Mouse (Mus musculus): ENCODE results near the gene Sbds. TPM values are rescaled to one million over a fixed set of nuclear protein-coding genes. Genes with fewer than 3 reads are reported as not detected.

Gene Sbds
- polyA plus RNA-seq, 1 experiment from 2014 or later: 76.8 TPM

DNA sequence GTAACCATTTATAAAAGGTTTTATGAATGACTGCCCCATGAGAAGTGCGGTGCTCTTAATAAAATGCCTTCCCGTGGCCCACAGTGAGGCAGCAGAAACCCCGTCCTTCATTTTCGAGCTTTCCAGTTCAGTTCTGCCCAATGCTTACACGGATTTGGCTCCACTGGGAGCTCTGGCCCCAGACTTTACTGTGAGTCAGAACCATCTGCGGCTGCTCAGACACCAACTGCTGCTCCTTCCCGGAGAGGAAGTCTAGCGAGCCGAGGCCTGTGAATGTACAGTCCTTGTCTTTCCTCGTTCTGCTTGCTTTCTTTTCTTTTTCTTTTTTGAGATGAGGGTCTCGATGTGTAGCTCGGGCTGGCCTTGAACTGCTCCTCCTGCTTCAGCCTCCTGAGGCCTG lies 35.4 kb upstream of the Sbds start:
- Histone ChIP-seq H3K4me2 (ENCODE audit: low read depth, low read length, severe bottlenecking) (no peak overlapping the region), H3K4me3 (ENCODE audit: low read depth, low read length) (no peak overlapping the region), H3K27me3 (ENCODE audit: control insufficient read depth, insufficient read depth, low read length) (no peaks in the 10 kb centered on the region), H3K9ac (ENCODE audit: low read length) (no peak overlapping the region), H3K27ac (ENCODE audit: low read depth, low read length) (no peak overlapping the region), H3K9me3 (ENCODE audit: control insufficient read depth, low read length) (no peaks in the 10 kb centered on the region), H3K36me3 (ENCODE audit: control insufficient read depth, insufficient read depth, low read length) (peaks cover 5% of the 10 kb centered on the region), H3K4me1 (replicated peaks; ENCODE audit: control insufficient read depth, insufficient read depth, low read length) (no peaks in the 10 kb centered on the region)
- WGBS: 95% methylated on average over 12 of the region's 12 CpGs
- no peak for ATAC-seq (replicated peaks; ENCODE audit: low FRiP score)
- no peak for DNase-seq (ENCODE audit: low spot score)

- H3K27me3 ChIP-seq (ENCODE audit: control insufficient read depth, insufficient read depth, low read length): no peaks in the 10 kb centered on the region
- no peaks in the 10 kb centered on the region for H3K9me3 ChIP-seq (ENCODE audit: control insufficient read depth, low read length)
- DNase-seq (ENCODE audit: low spot score): no peak
- 97% methylated on average over 6 of the region's 6 CpGs for WGBS
- no peak overlapping the region for H3K4me3 ChIP-seq (ENCODE audit: low read depth, low read length)
- H3K4me2 ChIP-seq (ENCODE audit: low read depth, low read length, severe bottlenecking): no peak overlapping the region
- ATAC-seq (replicated peaks; ENCODE audit: low FRiP score): no peak
- H3K9ac ChIP-seq (ENCODE audit: low read length): no peak overlapping the region
- no peak overlapping the region for H3K27ac ChIP-seq (ENCODE audit: low read depth, low read length)
- no peaks in the 10 kb centered on the region for H3K4me1 ChIP-seq (replicated peaks; ENCODE audit: control insufficient read depth, insufficient read depth, low read length)
- H3K36me3 ChIP-seq (ENCODE audit: control insufficient read depth, insufficient read depth, low read length): peaks cover 5% of the 10 kb centered on the region
Observed at GRCm38 (mm10) chr5:130290242-130290641, 34.9 kb upstream of the Sbds start.

GRCm38 (mm10) chr5:130288106-130288505 lies 32.8 kb upstream of the Sbds start:
- no peak for ATAC-seq (replicated peaks; ENCODE audit: low FRiP score)

GRCm38 (mm10) chr5:130283079-130283732 lies 27.9 kb upstream of the Sbds start:
- no peaks in the 10 kb centered on the region for H3K4me1 ChIP-seq (replicated peaks; ENCODE audit: control insufficient read depth, insufficient read depth, low read length)
- no peak overlapping the region for H3K9ac ChIP-seq (ENCODE audit: low read length)
- peaks cover 3% of the 10 kb centered on the region for H3K9me3 ChIP-seq (ENCODE audit: control insufficient read depth, low read length)
- DNase-seq (ENCODE audit: low spot score): no peak
- no peak overlapping the region for H3K27ac ChIP-seq (ENCODE audit: low read depth, low read length)
- peaks cover 6% of the 10 kb centered on the region; the same call in 1 of the 2 replicates for H3K36me3 ChIP-seq (ENCODE audit: control insufficient read depth, insufficient read depth, low read length)
- H3K4me2 ChIP-seq (ENCODE audit: low read depth, low read length, severe bottlenecking): no peak overlapping the region
- WGBS: 96% methylated on average over 9 of the region's 9 CpGs
- no peak overlapping the region for H3K4me3 ChIP-seq (ENCODE audit: low read depth, low read length)
- ATAC-seq (replicated peaks; ENCODE audit: low FRiP score): no peak
- no peaks in the 10 kb centered on the region for H3K27me3 ChIP-seq (ENCODE audit: control insufficient read depth, insufficient read depth, low read length)

More at GRCm38 (mm10) chr5:130288106-130288505, 32.8 kb upstream of the Sbds start:
- Histone ChIP-seq H3K4me1 (replicated peaks; ENCODE audit: control insufficient read depth, insufficient read depth, low read length) (no peaks in the 10 kb centered on the region), H3K9ac (ENCODE audit: low read length) (no peak overlapping the region), H3K27me3 (ENCODE audit: control insufficient read depth, insufficient read depth, low read length) (no peaks in the 10 kb centered on the region), H3K4me2 (ENCODE audit: low read depth, low read length, severe bottlenecking) (no peak overlapping the region), H3K27ac (ENCODE audit: low read depth, low read length) (no peak overlapping the region), H3K4me3 (ENCODE audit: low read depth, low read length) (no peak overlapping the region), H3K36me3 (ENCODE audit: control insufficient read depth, insufficient read depth, low read length) (peaks cover 7% of the 10 kb centered on the region), H3K9me3 (ENCODE audit: control insufficient read depth, low read length) (peaks cover 3% of the 10 kb centered on the region)
- WGBS: 93% methylated on average over 7 of the region's 7 CpGs
- no peak for DNase-seq (ENCODE audit: low spot score)

DNA sequence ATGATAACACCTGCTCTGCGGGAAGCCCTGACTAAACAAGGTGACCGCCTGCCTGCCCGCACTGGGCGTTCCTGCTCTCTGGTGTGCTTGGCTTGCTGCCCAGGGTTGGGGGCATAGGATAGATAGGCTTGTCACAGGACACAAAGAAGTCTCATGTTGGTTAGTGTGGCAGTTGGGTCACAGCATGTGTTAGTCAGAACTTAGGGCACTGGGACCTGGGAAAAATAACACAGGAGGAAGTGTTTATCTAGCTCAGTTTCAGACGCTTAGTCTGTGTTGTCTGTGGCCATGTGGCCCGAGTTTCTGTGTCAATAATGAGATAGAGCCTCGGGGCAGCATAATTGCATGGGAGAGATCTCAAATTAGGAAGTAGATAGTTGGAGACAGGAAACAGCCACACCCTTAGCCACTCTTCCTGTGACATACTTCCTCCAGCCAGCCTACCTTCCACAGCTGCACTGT lies 22.7 kb upstream of the Sbds start:
- Histone ChIP-seq H3K27me3 (ENCODE audit: control insufficient read depth, insufficient read depth, low read length) (no peaks in the 10 kb centered on the region), H3K4me2 (ENCODE audit: low read depth, low read length, severe bottlenecking) (no peak overlapping the region), H3K4me3 (ENCODE audit: low read depth, low read length) (no peak overlapping the region), H3K9me3 (ENCODE audit: control insufficient read depth, low read length) (no peaks in the 10 kb centered on the region), H3K27ac (ENCODE audit: low read depth, low read length) (no peak overlapping the region), H3K36me3 (ENCODE audit: control insufficient read depth, insufficient read depth, low read length) (peaks cover 7% of the 10 kb centered on the region; the same call in 1 of the 2 replicates), H3K4me1 (replicated peaks; ENCODE audit: control insufficient read depth, insufficient read depth, low read length) (no peaks in the 10 kb centered on the region), H3K9ac (ENCODE audit: low read length) (no peak overlapping the region)
- DNase-seq (ENCODE audit: low spot score) (no peak), ATAC-seq (replicated peaks; ENCODE audit: low FRiP score) (no peak)
- WGBS: 93% methylated on average over 7 of the region's 7 CpGs

- H3K27ac ChIP-seq (ENCODE audit: low read depth, low read length): no peak overlapping the region
- no peak for DNase-seq (ENCODE audit: low spot score)
- 59% methylated on average over 4 of the region's 4 CpGs for WGBS
- no peaks in the 10 kb centered on the region for H3K9me3 ChIP-seq (ENCODE audit: control insufficient read depth, low read length)
- H3K9ac ChIP-seq (ENCODE audit: low read length): no peak overlapping the region
- no peak overlapping the region for H3K4me3 ChIP-seq (ENCODE audit: low read depth, low read length)
- H3K4me2 ChIP-seq (ENCODE audit: low read depth, low read length, severe bottlenecking): no peak overlapping the region
- ATAC-seq (replicated peaks; ENCODE audit: low FRiP score): no peak
- H3K4me1 ChIP-seq (replicated peaks; ENCODE audit: control insufficient read depth, insufficient read depth, low read length): no peaks in the 10 kb centered on the region
- no peaks in the 10 kb centered on the region for H3K27me3 ChIP-seq (ENCODE audit: control insufficient read depth, insufficient read depth, low read length)
- H3K36me3 ChIP-seq (ENCODE audit: control insufficient read depth, insufficient read depth, low read length): peaks cover 7% of the 10 kb centered on the region; the same call in 1 of the 2 replicates
Observed at GRCm38 (mm10) chr5:130275509-130275908, 20.2 kb upstream of the Sbds start.

- WGBS: 92% methylated on average over 6 of the region's 6 CpGs
- DNase-seq (ENCODE audit: low spot score): no peak
- no peak overlapping the region for H3K4me2 ChIP-seq (ENCODE audit: low read depth, low read length, severe bottlenecking)
- no peaks in the 10 kb centered on the region for H3K9me3 ChIP-seq (ENCODE audit: control insufficient read depth, low read length)
- H3K36me3 ChIP-seq (ENCODE audit: control insufficient read depth, insufficient read depth, low read length): peaks cover 3% of the 10 kb centered on the region; the same call in 1 of the 2 replicates
- no peaks in the 10 kb centered on the region for H3K4me1 ChIP-seq (replicated peaks; ENCODE audit: control insufficient read depth, insufficient read depth, low read length)
- H3K27me3 ChIP-seq (ENCODE audit: control insufficient read depth, insufficient read depth, low read length): no peaks in the 10 kb centered on the region
- H3K9ac ChIP-seq (ENCODE audit: low read length): no peak overlapping the region
- no peak for ATAC-seq (replicated peaks; ENCODE audit: low FRiP score)
- H3K4me3 ChIP-seq (ENCODE audit: low read depth, low read length): no peak overlapping the region
- H3K27ac ChIP-seq (ENCODE audit: low read depth, low read length): no peak overlapping the region
Observed at GRCm38 (mm10) chr5:130273046-130273445, 17.7 kb upstream of the Sbds start.

- Histone ChIP-seq H3K27me3 (ENCODE audit: control insufficient read depth, insufficient read depth, low read length) (no peaks in the 10 kb centered on the region), H3K4me3 (ENCODE audit: low read depth, low read length) (no peak overlapping the region), H3K4me1 (replicated peaks; ENCODE audit: control insufficient read depth, insufficient read depth, low read length) (no peaks in the 10 kb centered on the region), H3K9ac (ENCODE audit: low read length) (no peak overlapping the region), H3K27ac (ENCODE audit: low read depth, low read length) (no peak overlapping the region), H3K9me3 (ENCODE audit: control insufficient read depth, low read length) (no peaks in the 10 kb centered on the region), H3K36me3 (ENCODE audit: control insufficient read depth, insufficient read depth, low read length) (peaks cover 6% of the 10 kb centered on the region; the same call in 1 of the 2 replicates), H3K4me2 (ENCODE audit: low read depth, low read length, severe bottlenecking) (no peak overlapping the region)
- ATAC-seq (replicated peaks; ENCODE audit: low FRiP score) (no peak), DNase-seq (ENCODE audit: low spot score) (no peak)
- 90% methylated on average over 1 of the region's 1 CpGs for WGBS
Observed at GRCm38 (mm10) chr5:130272344-130272743, 17.0 kb upstream of the Sbds start.

DNA sequence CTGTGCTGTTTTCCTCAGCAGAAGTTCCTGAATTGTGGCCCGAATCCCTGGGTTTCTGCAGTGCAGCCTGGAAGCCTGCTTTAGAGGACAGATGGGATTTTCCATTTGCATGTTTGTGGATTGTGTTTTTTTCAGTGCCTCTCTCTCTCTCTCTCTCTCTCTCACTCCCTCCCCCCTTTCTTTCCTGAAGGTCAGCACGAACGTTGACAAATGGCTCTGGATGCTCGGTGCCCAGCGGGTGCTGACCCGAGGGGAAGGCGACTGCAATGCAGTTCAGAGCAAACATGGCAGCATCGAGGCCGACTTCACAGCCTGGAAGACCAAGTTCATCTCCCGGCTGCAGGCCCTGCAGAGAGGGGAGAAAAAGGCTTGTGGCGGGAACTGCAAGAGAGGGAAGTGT lies 13.6 kb upstream of the Sbds start:
- no peaks in the 10 kb centered on the region for H3K9me3 ChIP-seq (ENCODE audit: control insufficient read depth, low read length)
- no peaks in the 10 kb centered on the region for H3K27me3 ChIP-seq (ENCODE audit: control insufficient read depth, insufficient read depth, low read length)
- DNase-seq (ENCODE audit: low spot score) (no peak), ATAC-seq (replicated peaks; ENCODE audit: low FRiP score) (no peak)
- 88% methylated on average over 11 of the region's 11 CpGs for WGBS
- peaks cover 7% of the 10 kb centered on the region; the same call in 1 of the 2 replicates for H3K36me3 ChIP-seq (ENCODE audit: control insufficient read depth, insufficient read depth, low read length)
- no peak overlapping the region for H3K27ac ChIP-seq (ENCODE audit: low read depth, low read length)
- H3K4me3 ChIP-seq (ENCODE audit: low read depth, low read length): no peak overlapping the region
- H3K4me2 ChIP-seq (ENCODE audit: low read depth, low read length, severe bottlenecking): no peak overlapping the region
- H3K9ac ChIP-seq (ENCODE audit: low read length): no peak overlapping the region
- H3K4me1 ChIP-seq (replicated peaks; ENCODE audit: control insufficient read depth, insufficient read depth, low read length): no peaks in the 10 kb centered on the region

Measured in forebrain, embryonic 11.5 days (tissue).